Mouse (Mus musculus) lung, adult 2 months (tissue): ENCODE measurements around the gene Jun.

Experiments used
- CTCF ChIP-seq: fragments of 200-500 bp; IDR thresholded peaks from 2 replicates; pipeline ENCODE4 v1.5.1; 2011; ENCODE audit warnings: mild to moderate bottlenecking, low read length, control low read depth; ENCODE audit not compliant: insufficient read depth
- POLR2A ChIP-seq: fragments of 200-500 bp; IDR thresholded peaks from 2 replicates; pipeline ENCODE4 v1.6.1; 2011; ENCODE audit warnings: low read depth, mild to moderate bottlenecking, control low read depth, low read length, borderline replicate concordance; ENCODE audit errors: extremely low read depth

GRCm38 (mm10) chr4:95023350-95023953 lies 28.6 kb downstream of the Jun start:
- no peak for TF ChIP-seq CTCF
- TF ChIP-seq POLR2A: no peak
